In the genomic region with DNA sequence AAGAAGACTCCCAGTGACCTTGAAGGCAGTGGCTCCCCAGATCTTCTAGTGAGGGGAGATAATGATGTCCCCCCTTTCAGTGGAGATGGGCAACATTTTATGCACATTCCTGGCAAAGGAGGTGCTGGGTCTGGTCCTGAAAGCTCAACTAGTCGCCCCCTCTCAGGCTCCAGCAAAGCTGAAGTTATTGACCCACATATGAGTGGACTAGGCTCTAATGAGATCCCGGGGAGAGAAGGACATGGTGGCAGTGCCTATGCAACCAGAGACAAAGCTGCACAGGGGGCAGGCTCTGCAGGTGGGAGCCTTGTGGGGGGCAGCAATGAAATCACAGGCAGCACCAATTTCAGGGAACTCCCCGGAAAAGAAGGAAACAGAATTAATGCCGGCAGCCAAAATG, we compare ENCODE assay signal across 38 mouse cellular contexts. TPM values are rescaled to one million over a fixed set of nuclear protein-coding genes. Genes with fewer than 3 reads are reported as not detected.
"Had no signal": no experiment of that assay in that cellular context is flagged by ENCODE, and none has a peak within 500 bp of the region (broad histone marks: within the 10 kb centered on the region; RNA-seq: fewer than 3 reads in every experiment).

No protein-coding gene starts in this region.

- H3K9ac ChIP-seq: limb, embryonic 12.5 days; limb, embryonic 13.5 days; limb, embryonic 15.5 days; liver, embryonic 12.5 days; liver, embryonic 13.5 days; liver, embryonic 14.5 days; liver, embryonic 15.5 days; liver, postnatal 0 days; lung, embryonic 14.5 days; lung, embryonic 15.5 days; midbrain, embryonic 12.5 days; midbrain, embryonic 13.5 days; midbrain, embryonic 15.5 days; neural tube, embryonic 12.5 days had no signal

- H3K36me3 ChIP-seq: limb, embryonic 10.5 days; limb, embryonic 12.5 days; limb, embryonic 13.5 days; limb, embryonic 15.5 days; liver, embryonic 12.5 days; liver, embryonic 13.5 days; liver, embryonic 15.5 days; lung, embryonic 15.5 days; midbrain, embryonic 10.5 days; midbrain, embryonic 12.5 days; midbrain, embryonic 13.5 days; midbrain, embryonic 15.5 days; neural tube, embryonic 12.5 days had no signal

- DNase-seq: left cerebral cortex, postnatal 4 days; liver; liver, embryonic 13.5 days; liver, postnatal 0 days; lung, adult 18-20 months; lung, adult 2 months; lung, embryonic 14.5 days; lung, postnatal 10 days; lung, postnatal 14 days; lung, postnatal 36 days; lung, postnatal 4 days had no signal

- H3K27ac ChIP-seq: left cerebral cortex, adult 2 months; limb, embryonic 10.5 days; limb, embryonic 12.5 days; limb, embryonic 13.5 days; limb, embryonic 15.5 days; liver, embryonic 12.5 days; liver, embryonic 13.5 days; liver, embryonic 14.5 days; liver, embryonic 15.5 days; lung, embryonic 15.5 days; macrophage; midbrain, embryonic 10.5 days; midbrain, embryonic 12.5 days; midbrain, embryonic 13.5 days; midbrain, embryonic 15.5 days; neural tube, embryonic 12.5 days had no signal

- H3K27me3 ChIP-seq: limb, embryonic 13.5 days; limb, embryonic 15.5 days; liver, embryonic 12.5 days; liver, embryonic 13.5 days; liver, embryonic 15.5 days; lung, embryonic 15.5 days; midbrain, embryonic 13.5 days; midbrain, embryonic 15.5 days had no signal

- H3K4me1 ChIP-seq: limb, embryonic 12.5 days; liver, embryonic 12.5 days; liver, embryonic 13.5 days; liver, embryonic 15.5 days; midbrain, embryonic 10.5 days; midbrain, embryonic 12.5 days; neural tube, embryonic 12.5 days had no signal

- ATAC-seq: liver, embryonic 12.5 days; liver, postnatal 0 days; lung, postnatal 0 days; midbrain, embryonic 13.5 days; midbrain, embryonic 15.5 days; midbrain, embryonic 16.5 days had no signal

- H3K4me2 ChIP-seq: limb, embryonic 12.5 days; limb, embryonic 13.5 days; limb, embryonic 15.5 days; liver, embryonic 11.5 days; liver, embryonic 12.5 days; liver, embryonic 13.5 days; liver, embryonic 15.5 days; lung, embryonic 14.5 days; lung, embryonic 15.5 days; midbrain, embryonic 12.5 days; midbrain, embryonic 13.5 days; midbrain, embryonic 15.5 days; neural tube, embryonic 12.5 days had no signal

- H3K4me3 ChIP-seq: left cerebral cortex, adult 2 months; limb, embryonic 10.5 days; limb, embryonic 12.5 days; limb, embryonic 13.5 days; limb, embryonic 15.5 days; liver, embryonic 12.5 days; liver, embryonic 13.5 days; liver, embryonic 15.5 days; lung, embryonic 15.5 days; midbrain, embryonic 10.5 days; midbrain, embryonic 12.5 days; midbrain, embryonic 13.5 days; midbrain, embryonic 15.5 days; myocyte; neural tube, embryonic 12.5 days had no signal

- H3K9me3 ChIP-seq: limb, embryonic 10.5 days; limb, embryonic 12.5 days; limb, embryonic 13.5 days; limb, embryonic 15.5 days; liver, embryonic 12.5 days; liver, embryonic 13.5 days; liver, embryonic 15.5 days; lung, embryonic 15.5 days; megakaryocyte, embryonic 14.5 days; midbrain, embryonic 10.5 days; midbrain, embryonic 12.5 days; midbrain, embryonic 13.5 days; midbrain, embryonic 15.5 days; neural tube, embryonic 12.5 days had no signal

RNA-seq across cellular contexts. Expression of gene Mepe, which starts 12.4 kb away (rescaled TPM):
- polyA plus RNA-seq: limb, embryonic 10.5 days; limb, embryonic 11.5 days; limb, embryonic 12.5 days; limb, embryonic 13.5 days; limb, embryonic 14.5 days; liver, adult 2 months; liver, embryonic 11.5 days; liver, embryonic 12.5 days; liver, embryonic 13.5 days; liver, embryonic 14.5 days; liver, embryonic 15.5 days; liver, embryonic 16.5 days; liver, postnatal 0 days; lung, adult 2 months; lung, embryonic 14.5 days; lung, embryonic 15.5 days; lung, embryonic 16.5 days; lung, postnatal 0 days; macrophage; midbrain, embryonic 10.5 days; midbrain, embryonic 12.5 days; midbrain, embryonic 13.5 days; midbrain, embryonic 15.5 days; midbrain, embryonic 16.5 days; midbrain, postnatal 0 days; myocyte; neural tube, embryonic 11.5 days; neural tube, embryonic 12.5 days had no signal

RNA-seq across cellular contexts. Expression of gene Ibsp, which starts 38.5 kb away (rescaled TPM):
- polyA plus RNA-seq: limb, embryonic 10.5 days; limb, embryonic 11.5 days; limb, embryonic 12.5 days; liver, adult 2 months; liver, embryonic 11.5 days; liver, embryonic 12.5 days; liver, embryonic 13.5 days; liver, embryonic 15.5 days; liver, embryonic 16.5 days; liver, postnatal 0 days; lung, adult 2 months; macrophage; midbrain, embryonic 12.5 days; neural tube, embryonic 11.5 days; neural tube, embryonic 12.5 days had no signal
